ENCODE assay signal across 15 mouse cellular contexts in genomic region chr7:130796786-130797185, GRCm38 (mm10). TPM values are rescaled to one million over a fixed set of nuclear protein-coding genes. Genes with fewer than 3 reads are reported as not detected.
A peak's percentile ranks its signal among the peaks of the same experiment; 100 is the strongest.
DNase-seq lines count a peak whose midpoint lies in the region; ATAC-seq and TF ChIP-seq lines count a peak whose summit lies in the region.
"Had no signal": no experiment of that assay in that cellular context is flagged by ENCODE, and none has a peak within 500 bp of the region (broad histone marks: within the 10 kb centered on the region; RNA-seq: fewer than 3 reads in every experiment).

No protein-coding gene starts in this region.

- WGBS in intestine, postnatal 0 days: 71% methylated on average over 8 of the region's 8 CpGs
- 70% methylated on average over 8 of the region's 8 CpGs for WGBS in intestine, embryonic 15.5 days
- WGBS in kidney, embryonic 14.5 days: 72% methylated on average over 8 of the region's 8 CpGs

- TF ChIP-seq CTCF in intestine, postnatal 0 days (IDR thresholded peaks at IDR 0.05; ENCODE audit: low read depth): peak; percentile 51

- no peak for ATAC-seq in intestine, postnatal 0 days
- ATAC-seq in intestine, embryonic 15.5 days: no peak
- peak; percentile 73 for ATAC-seq in megakaryocyte progenitor cell, adult 5-6 weeks (replicated peaks; ENCODE audit: poor library complexity)
- ATAC-seq in activated CD4-positive, CD25-positive, alpha-beta regulatory T cell, adult 4 months: no peak
- ATAC-seq in kidney, embryonic 14.5 days (ENCODE audit: low FRiP score, low TSS enrichment): no peak

- H3K9ac ChIP-seq in intestine, postnatal 0 days (ENCODE audit: low read depth, low read length): no peak overlapping the region
- no peak overlapping the region for H3K9ac ChIP-seq in intestine, embryonic 15.5 days
- no peak overlapping the region for H3K9ac ChIP-seq in kidney, embryonic 14.5 days (ENCODE audit: low read depth, low read length)
- H3K9ac ChIP-seq: hindbrain, embryonic 14.5 days had no signal

- peak; percentile 43 for DNase-seq in CD4-positive helper T cell, adult 2 months (ENCODE audit: low read depth, low spot score)
- peak; percentile 81 for DNase-seq in R1 (ENCODE audit: low read depth, low spot score)
- no peak for DNase-seq in kidney, postnatal 25 days
- DNase-seq: adrenal gland, postnatal 36 days; cerebellum, postnatal 36 days had no signal

- no peak overlapping the region for H3K27ac ChIP-seq in intestine, postnatal 0 days (ENCODE audit: low read depth, low read length)
- H3K27ac ChIP-seq in intestine, embryonic 15.5 days: no peak overlapping the region
- no peak overlapping the region for H3K27ac ChIP-seq in kidney, embryonic 14.5 days (ENCODE audit: low read depth, low read length)
- H3K27ac ChIP-seq: hindbrain, embryonic 14.5 days had no signal

- 0 out of 2 replicates have a peak, but pooled peaks cover 4% of the 10 kb centered on the region for H3K4me1 ChIP-seq in intestine, postnatal 0 days (replicated peaks; ENCODE audit: control insufficient read depth, insufficient read depth, low read length)
- H3K4me1 ChIP-seq in intestine, embryonic 15.5 days (replicated peaks): no peaks in the 10 kb centered on the region
- H3K4me1 ChIP-seq in kidney, embryonic 14.5 days (ENCODE audit: control insufficient read depth, insufficient read depth, low read length): no peaks in the 10 kb centered on the region

- H3K4me2 ChIP-seq in intestine, postnatal 0 days (replicated peaks; ENCODE audit: low read depth): no peak overlapping the region
- no peak overlapping the region for H3K4me2 ChIP-seq in intestine, embryonic 15.5 days (replicated peaks)
- no peak overlapping the region for H3K4me2 ChIP-seq in kidney, embryonic 14.5 days (replicated peaks; ENCODE audit: low read depth, low read length)
- H3K4me2 ChIP-seq: hindbrain, embryonic 14.5 days; midbrain, embryonic 11.5 days had no signal

- 0 out of 2 replicates have a peak, but pooled peaks cover 2% of the 10 kb centered on the region for H3K27me3 ChIP-seq in intestine, postnatal 0 days (replicated peaks; ENCODE audit: control insufficient read depth, insufficient read depth, low read length)
- no peaks in the 10 kb centered on the region for H3K27me3 ChIP-seq in intestine, embryonic 15.5 days (replicated peaks)
- H3K27me3 ChIP-seq in kidney, embryonic 14.5 days (ENCODE audit: control insufficient read depth, insufficient read depth, low read length): no peaks in the 10 kb centered on the region

- H3K4me3 ChIP-seq in intestine, postnatal 0 days (ENCODE audit: low read depth, low read length): no peak overlapping the region
- H3K4me3 ChIP-seq in intestine, embryonic 15.5 days (replicated peaks): no peak overlapping the region
- H3K4me3 ChIP-seq in kidney, embryonic 14.5 days (ENCODE audit: low read length): no peak overlapping the region

- no peaks in the 10 kb centered on the region for H3K36me3 ChIP-seq in intestine, postnatal 0 days (ENCODE audit: control insufficient read depth, insufficient read depth)
- H3K36me3 ChIP-seq in intestine, embryonic 15.5 days: no peaks in the 10 kb centered on the region
- no peaks in the 10 kb centered on the region for H3K36me3 ChIP-seq in kidney, embryonic 14.5 days (ENCODE audit: control insufficient read depth, insufficient read depth, low read length)
- H3K36me3 ChIP-seq: G1E had no signal

- H3K9me3 ChIP-seq in intestine, postnatal 0 days (ENCODE audit: control insufficient read depth): no peaks in the 10 kb centered on the region
- no peaks in the 10 kb centered on the region for H3K9me3 ChIP-seq in intestine, embryonic 15.5 days
- H3K9me3 ChIP-seq in kidney, embryonic 14.5 days (ENCODE audit: control insufficient read depth, low read length): no peaks in the 10 kb centered on the region

RNA-seq across cellular contexts. Expression of gene Btbd16, which starts 22.9 kb away (rescaled TPM):
- polyA plus RNA-seq in intestine, postnatal 0 days (2015; fragmentation: Nextera tagmentation; extraction: Ambion mirVana): not detected in 2 replicates
- 0.05 and 0.06 TPM in 2 replicates for polyA plus RNA-seq in intestine, embryonic 15.5 days (2015; fragmentation: Nextera tagmentation; extraction: Ambion mirVana)
- 0.52 and 0.71 TPM in 2 replicates for total RNA-seq in megakaryocyte progenitor cell, adult 5-6 weeks (2015)
- 0.87 TPM in 1 of 2 replicates, not detected in the other for total RNA-seq in megakaryocyte progenitor cell, adult 5-6 weeks (2017)
- polyA plus RNA-seq in activated CD4-positive, CD25-positive, alpha-beta regulatory T cell, adult 4 months (2017; shearing (Covaris generic)): 1 to 10 TPM; 2.2 to 4.2 TPM
- not detected in 2 replicates for polyA plus RNA-seq in kidney, embryonic 14.5 days (2014; fragmentation: Nextera tagmentation; extraction: Ambion mirVana)
- total RNA-seq: adrenal gland, postnatal 36 days; neutrophil, adult 5-6 weeks had no signal
- polyA plus RNA-seq: forebrain, embryonic 11.5 days; G1E; hindbrain, embryonic 14.5 days; midbrain, embryonic 11.5 days had no signal

Comparison
In these comparisons a context has a peak if more than half of its experiments do, and no peak if none do; other contexts are left out.
1. DNase-seq: peak in CD4-positive helper T cell, adult 2 months (single experiment) and R1 (single experiment); none in kidney, postnatal 25 days (0 of 2).